Mouse (Mus musculus): ENCODE measurements around the gene Angpt4. TPM values are rescaled to one million over a fixed set of nuclear protein-coding genes. Genes with fewer than 3 reads are reported as not detected.

The Angpt4 gene
- polyA plus RNA-seq, 1 experiment from 2014 or later = 0.34 TPM

DNA sequence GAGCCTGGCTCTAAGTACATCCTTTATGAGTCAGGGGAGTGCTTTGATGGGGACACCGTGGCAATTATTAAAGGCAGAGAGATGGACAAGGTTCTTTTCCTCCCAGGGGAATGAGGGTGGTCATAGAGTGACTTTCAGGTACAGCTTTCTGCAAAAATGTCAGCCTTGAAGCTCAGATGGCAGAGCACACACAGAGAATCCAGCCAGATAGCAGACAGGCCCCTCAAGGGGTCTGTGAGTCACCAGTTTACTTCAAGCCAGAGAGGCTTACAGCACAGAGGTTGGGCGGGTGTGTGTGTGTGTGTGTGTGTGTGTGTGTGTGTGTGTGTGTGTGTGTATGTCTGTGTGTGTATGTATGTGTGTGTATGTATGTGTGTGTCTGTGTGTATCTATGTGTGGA is 4.0 kb upstream of the Angpt4 start:
- peaks cover 3% of the 10 kb centered on the region for H3K4me1 ChIP-seq (ENCODE audit: control insufficient read depth, insufficient read depth, low read length)
- no peak overlapping the region for H3K9ac ChIP-seq (ENCODE audit: low read length)
- H3K4me2 ChIP-seq (ENCODE audit: low read depth) = no peak overlapping the region
- WGBS = 90% methylated on average over 2 of the region's 2 CpGs
- ATAC-seq (ENCODE audit: insufficient read depth, low FRiP score, low TSS enrichment) (no peak), DNase-seq (ENCODE audit: low spot score) (no peak)
- no peak overlapping the region for H3K27ac ChIP-seq (ENCODE audit: low read depth, low read length)
- H3K4me3 ChIP-seq (ENCODE audit: low read depth, low read length) = no peak overlapping the region
- no peaks in the 10 kb centered on the region for H3K27me3 ChIP-seq (ENCODE audit: control insufficient read depth, insufficient read depth, low read length)
- no peaks in the 10 kb centered on the region for H3K36me3 ChIP-seq (ENCODE audit: control insufficient read depth, insufficient read depth, low read length)
- no peaks in the 10 kb centered on the region for H3K9me3 ChIP-seq (ENCODE audit: control insufficient read depth, low read length)

DNA sequence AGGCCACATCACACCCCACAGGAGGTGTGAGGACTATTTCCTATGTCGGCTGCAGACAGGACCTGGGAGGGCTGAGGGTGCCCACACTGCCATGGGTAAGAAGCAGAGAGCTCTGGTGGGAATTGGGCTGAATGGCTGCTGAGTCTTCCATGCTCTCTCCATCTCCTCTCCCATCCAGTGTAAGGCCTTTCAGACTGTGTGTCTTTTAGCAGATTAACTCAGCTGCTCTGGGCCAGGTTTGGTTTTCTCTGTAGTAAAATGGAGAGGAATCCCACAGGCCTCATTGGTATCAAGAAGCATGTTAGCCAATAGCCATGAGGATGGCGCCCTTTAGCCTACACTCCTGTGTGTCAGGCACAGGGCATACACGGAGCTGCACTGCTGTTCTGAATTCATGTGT is 1.6 kb upstream of the Angpt4 start:
- no peak overlapping the region for H3K4me3 ChIP-seq (ENCODE audit: low read depth, low read length)
- no peak for DNase-seq (ENCODE audit: low spot score)
- WGBS = 69% methylated on average over 3 of the region's 3 CpGs

DNA sequence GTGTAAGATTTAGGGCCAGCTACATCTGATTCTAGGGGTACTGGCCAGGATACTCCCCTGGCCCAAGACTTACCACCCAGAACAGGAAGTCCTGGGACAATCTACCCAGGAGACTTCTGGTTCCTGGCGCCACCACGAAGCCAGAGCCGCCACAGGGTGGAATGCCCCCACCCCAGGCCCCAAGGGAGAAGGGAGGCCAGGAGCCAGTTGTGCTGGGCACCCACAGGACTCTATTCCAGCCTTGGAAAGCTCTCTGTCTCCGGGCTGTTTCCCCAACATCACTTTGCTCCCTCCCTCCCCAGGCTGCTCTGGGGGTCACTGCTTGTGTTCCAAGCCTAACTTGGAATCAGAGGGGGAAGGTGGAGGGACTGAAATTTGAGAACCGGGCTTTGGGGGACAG is 512 bp upstream of the Angpt4 start:
- no peak overlapping the region for H3K27ac ChIP-seq (ENCODE audit: low read depth, low read length)
- 58% methylated on average over 5 of the region's 5 CpGs for WGBS
- peaks cover 3% of the 10 kb centered on the region for H3K4me1 ChIP-seq (ENCODE audit: control insufficient read depth, insufficient read depth, low read length)
- H3K9ac ChIP-seq (ENCODE audit: low read length) = no peak overlapping the region
- no peaks in the 10 kb centered on the region for H3K36me3 ChIP-seq (ENCODE audit: control insufficient read depth, insufficient read depth, low read length)
- H3K4me3 ChIP-seq (ENCODE audit: low read depth, low read length) = no peak overlapping the region
- no peaks in the 10 kb centered on the region for H3K9me3 ChIP-seq (ENCODE audit: control insufficient read depth, low read length)
- no peak overlapping the region for H3K4me2 ChIP-seq (ENCODE audit: low read depth)
- H3K27me3 ChIP-seq (ENCODE audit: control insufficient read depth, insufficient read depth, low read length) = no peaks in the 10 kb centered on the region
- ATAC-seq (ENCODE audit: insufficient read depth, low FRiP score, low TSS enrichment) (no peak), DNase-seq (ENCODE audit: low spot score) (no peak)

More for the DNA sequence above, 1.6 kb upstream of the Angpt4 start:
- H3K27me3 ChIP-seq (ENCODE audit: control insufficient read depth, insufficient read depth, low read length) = no peaks in the 10 kb centered on the region
- no peak for ATAC-seq (ENCODE audit: insufficient read depth, low FRiP score, low TSS enrichment)
- no peaks in the 10 kb centered on the region for H3K9me3 ChIP-seq (ENCODE audit: control insufficient read depth, low read length)
- H3K4me2 ChIP-seq (ENCODE audit: low read depth) = no peak overlapping the region
- H3K27ac ChIP-seq (ENCODE audit: low read depth, low read length) = no peak overlapping the region
- H3K4me1 ChIP-seq (ENCODE audit: control insufficient read depth, insufficient read depth, low read length) = peaks cover 3% of the 10 kb centered on the region
- no peaks in the 10 kb centered on the region for H3K36me3 ChIP-seq (ENCODE audit: control insufficient read depth, insufficient read depth, low read length)
- H3K9ac ChIP-seq (ENCODE audit: low read length) = no peak overlapping the region

DNA sequence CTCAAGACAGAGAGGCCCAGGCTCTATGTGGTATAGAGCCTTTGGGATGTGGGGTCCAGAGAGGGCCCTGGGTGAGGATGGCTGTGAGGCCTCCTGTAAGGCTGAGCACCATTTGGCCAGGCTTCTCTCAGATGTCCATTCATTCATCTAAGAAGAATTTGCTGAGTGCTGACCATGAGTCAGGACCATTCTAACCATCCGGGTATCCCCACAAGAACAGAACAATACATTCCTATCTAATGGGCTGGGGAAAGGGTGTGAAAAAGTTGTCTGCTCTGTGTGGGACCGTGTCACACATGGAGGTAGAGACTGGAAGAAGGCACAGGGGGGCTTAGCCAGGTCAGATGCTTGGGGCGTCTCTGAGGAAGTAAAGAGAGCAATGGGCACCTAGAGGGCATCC is 741 bp downstream of the Angpt4 start:
- no peak overlapping the region for H3K27ac ChIP-seq (ENCODE audit: low read depth, low read length)
- H3K9me3 ChIP-seq (ENCODE audit: control insufficient read depth, low read length) = no peaks in the 10 kb centered on the region
- no peak overlapping the region for H3K4me2 ChIP-seq (ENCODE audit: low read depth)
- no peaks in the 10 kb centered on the region for H3K36me3 ChIP-seq (ENCODE audit: control insufficient read depth, insufficient read depth, low read length)
- H3K27me3 ChIP-seq (ENCODE audit: control insufficient read depth, insufficient read depth, low read length) = no peaks in the 10 kb centered on the region
- no peak overlapping the region for H3K9ac ChIP-seq (ENCODE audit: low read length)
- H3K4me1 ChIP-seq (ENCODE audit: control insufficient read depth, insufficient read depth, low read length) = peaks cover 5% of the 10 kb centered on the region
- ATAC-seq (ENCODE audit: insufficient read depth, low FRiP score, low TSS enrichment) (no peak), DNase-seq (ENCODE audit: low spot score) (no peak)
- no peak overlapping the region for H3K4me3 ChIP-seq (ENCODE audit: low read depth, low read length)
- 70% methylated on average over 3 of the region's 3 CpGs for WGBS

DNA sequence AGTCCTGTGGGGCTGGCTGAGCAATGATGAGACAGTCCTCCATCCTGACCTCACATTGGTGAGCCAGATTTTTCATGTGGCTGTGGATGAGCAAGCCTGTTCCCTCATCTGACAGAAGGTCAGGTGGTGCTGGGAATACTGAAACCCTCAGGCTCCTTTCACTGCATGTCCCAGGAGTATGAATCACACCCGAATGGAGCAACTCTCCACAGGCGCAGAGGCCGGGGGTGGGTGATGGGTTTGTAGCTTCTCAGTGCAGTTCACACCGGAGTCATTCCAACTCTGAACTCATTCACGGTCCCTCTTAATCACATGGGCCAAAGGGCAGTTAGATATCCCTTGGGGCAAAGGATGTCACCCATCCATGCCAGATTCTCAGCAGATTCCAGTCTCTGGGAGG is 3.1 kb downstream of the Angpt4 start:
- WGBS = 79% methylated on average over 5 of the region's 5 CpGs
- no peak overlapping the region for H3K27ac ChIP-seq (ENCODE audit: low read depth, low read length)
- H3K4me2 ChIP-seq (ENCODE audit: low read depth) = no peak overlapping the region
- no peaks in the 10 kb centered on the region for H3K27me3 ChIP-seq (ENCODE audit: control insufficient read depth, insufficient read depth, low read length)
- no peaks in the 10 kb centered on the region for H3K9me3 ChIP-seq (ENCODE audit: control insufficient read depth, low read length)
- ATAC-seq (ENCODE audit: insufficient read depth, low FRiP score, low TSS enrichment) (no peak), DNase-seq (ENCODE audit: low spot score) (no peak)
- no peak overlapping the region for H3K9ac ChIP-seq (ENCODE audit: low read length)
- peaks cover 5% of the 10 kb centered on the region for H3K4me1 ChIP-seq (ENCODE audit: control insufficient read depth, insufficient read depth, low read length)
- H3K4me3 ChIP-seq (ENCODE audit: low read depth, low read length) = no peak overlapping the region
- no peaks in the 10 kb centered on the region for H3K36me3 ChIP-seq (ENCODE audit: control insufficient read depth, insufficient read depth, low read length)

DNA sequence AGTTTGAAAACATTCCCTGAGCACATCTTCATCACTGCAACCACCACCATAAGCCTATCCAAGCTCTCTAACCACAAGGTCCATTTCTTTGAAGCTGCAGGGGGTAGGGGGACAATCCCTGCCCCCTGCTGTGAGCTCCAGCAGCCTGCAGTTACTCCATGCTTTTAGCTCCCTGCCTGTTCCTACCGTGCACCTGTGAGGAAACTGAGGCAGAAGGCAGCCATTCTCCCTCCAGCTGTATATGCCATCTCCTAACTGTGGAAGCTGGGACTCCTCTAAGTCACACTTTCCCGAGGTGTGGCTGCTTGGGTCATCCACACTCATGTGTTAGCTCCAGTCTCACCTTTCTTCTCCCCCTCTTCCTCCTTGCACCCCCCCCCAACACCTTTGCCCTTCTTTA is 4.1 kb downstream of the Angpt4 start:
- Histone ChIP-seq H3K9me3 (ENCODE audit: control insufficient read depth, low read length) (no peaks in the 10 kb centered on the region), H3K9ac (ENCODE audit: low read length) (no peak overlapping the region), H3K4me3 (ENCODE audit: low read depth, low read length) (no peak overlapping the region), H3K4me1 (ENCODE audit: control insufficient read depth, insufficient read depth, low read length) (peaks cover 5% of the 10 kb centered on the region), H3K36me3 (ENCODE audit: control insufficient read depth, insufficient read depth, low read length) (no peaks in the 10 kb centered on the region), H3K27me3 (ENCODE audit: control insufficient read depth, insufficient read depth, low read length) (no peaks in the 10 kb centered on the region), H3K4me2 (ENCODE audit: low read depth) (no peak overlapping the region), H3K27ac (ENCODE audit: low read depth, low read length) (no peak overlapping the region)
- no peak for DNase-seq (ENCODE audit: low spot score)
- 13% methylated on average over 2 of the region's 2 CpGs for WGBS
- no peak for ATAC-seq (ENCODE audit: insufficient read depth, low FRiP score, low TSS enrichment)

DNA sequence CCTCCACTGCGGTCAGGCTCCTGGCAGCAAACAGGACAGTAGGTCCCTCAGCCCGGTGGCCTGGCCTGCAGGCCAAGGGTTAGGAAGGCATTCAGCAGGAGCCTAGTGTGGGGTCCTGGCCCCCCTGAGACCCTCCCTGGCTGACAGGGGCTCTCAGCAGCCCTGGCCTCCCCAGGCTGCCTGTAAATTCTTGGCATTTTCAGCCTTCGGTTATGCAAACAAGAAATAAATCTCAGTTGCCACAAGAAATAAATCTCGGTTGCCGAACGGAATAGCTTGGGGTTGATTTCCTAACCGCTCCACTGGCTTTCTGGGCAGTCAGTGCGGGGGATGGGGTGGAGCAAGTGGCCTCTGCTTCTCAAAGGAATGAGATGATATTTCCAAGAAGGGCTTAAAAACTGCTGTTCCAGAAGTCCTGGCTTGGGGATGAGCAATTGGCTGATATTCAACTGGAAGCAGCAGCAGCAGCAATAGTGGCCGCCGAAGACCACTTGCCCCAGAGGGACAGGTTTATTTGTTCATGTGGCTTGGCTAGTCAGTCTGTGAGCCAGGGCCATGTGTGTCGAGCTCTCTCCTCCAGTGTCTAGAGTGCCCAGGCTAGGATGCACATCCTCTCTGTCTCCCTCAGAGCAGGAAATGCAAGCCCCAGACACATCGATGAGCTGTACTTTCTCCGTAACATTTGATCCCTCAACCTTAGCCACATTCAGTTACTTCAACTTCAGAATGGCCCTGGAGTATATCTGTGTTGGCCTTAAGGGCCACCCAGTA is 5.2 kb downstream of the Angpt4 start:
- DNase-seq (ENCODE audit: low spot score) = no peak
- Histone ChIP-seq H3K9me3 (ENCODE audit: control insufficient read depth, low read length) (no peaks in the 10 kb centered on the region), H3K36me3 (ENCODE audit: control insufficient read depth, insufficient read depth, low read length) (no peaks in the 10 kb centered on the region), H3K27ac (ENCODE audit: low read depth, low read length) (no peak overlapping the region), H3K4me2 (ENCODE audit: low read depth) (no peak overlapping the region), H3K27me3 (ENCODE audit: control insufficient read depth, insufficient read depth, low read length) (no peaks in the 10 kb centered on the region), H3K4me3 (ENCODE audit: low read depth, low read length) (no peak overlapping the region), H3K9ac (ENCODE audit: low read length) (no peak overlapping the region), H3K4me1 (ENCODE audit: control insufficient read depth, insufficient read depth, low read length) (peaks cover 3% of the 10 kb centered on the region)
- WGBS = 49% methylated on average over 13 of the region's 13 CpGs
- ATAC-seq (ENCODE audit: insufficient read depth, low FRiP score, low TSS enrichment) = no peak

DNA sequence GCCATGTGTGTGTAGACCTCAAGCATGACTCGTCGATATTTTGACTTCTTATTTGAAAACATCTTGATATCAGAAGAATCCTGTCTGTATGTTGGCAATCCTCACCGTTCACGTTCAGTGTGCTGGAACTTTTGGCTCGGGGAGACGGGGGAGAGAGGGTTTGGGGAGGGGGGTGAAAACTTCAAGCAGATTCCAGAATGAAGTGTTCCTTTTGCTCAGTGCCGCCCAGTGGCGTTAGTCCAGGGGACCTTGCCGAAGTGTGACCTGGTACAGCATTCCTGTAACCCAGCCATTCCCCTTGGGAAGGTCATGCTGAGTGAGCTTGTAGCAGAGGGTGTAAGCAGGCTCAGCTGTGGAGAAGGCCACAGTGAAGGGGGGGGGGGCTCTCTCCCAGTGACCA is 8.1 kb downstream of the Angpt4 start:
- ATAC-seq (ENCODE audit: insufficient read depth, low FRiP score, low TSS enrichment) (no peak), DNase-seq (ENCODE audit: low spot score) (no peak)
- Histone ChIP-seq H3K9ac (ENCODE audit: low read length) (no peak overlapping the region), H3K4me1 (ENCODE audit: control insufficient read depth, insufficient read depth, low read length) (peaks cover 3% of the 10 kb centered on the region; the same call in 1 of the 2 replicates), H3K4me3 (ENCODE audit: low read depth, low read length) (no peak overlapping the region), H3K9me3 (ENCODE audit: control insufficient read depth, low read length) (no peaks in the 10 kb centered on the region), H3K36me3 (ENCODE audit: control insufficient read depth, insufficient read depth, low read length) (no peaks in the 10 kb centered on the region), H3K27ac (ENCODE audit: low read depth, low read length) (no peak overlapping the region), H3K4me2 (ENCODE audit: low read depth) (no peak overlapping the region), H3K27me3 (ENCODE audit: control insufficient read depth, insufficient read depth, low read length) (no peaks in the 10 kb centered on the region)
- WGBS = 72% methylated on average over 9 of the region's 9 CpGs

DNA sequence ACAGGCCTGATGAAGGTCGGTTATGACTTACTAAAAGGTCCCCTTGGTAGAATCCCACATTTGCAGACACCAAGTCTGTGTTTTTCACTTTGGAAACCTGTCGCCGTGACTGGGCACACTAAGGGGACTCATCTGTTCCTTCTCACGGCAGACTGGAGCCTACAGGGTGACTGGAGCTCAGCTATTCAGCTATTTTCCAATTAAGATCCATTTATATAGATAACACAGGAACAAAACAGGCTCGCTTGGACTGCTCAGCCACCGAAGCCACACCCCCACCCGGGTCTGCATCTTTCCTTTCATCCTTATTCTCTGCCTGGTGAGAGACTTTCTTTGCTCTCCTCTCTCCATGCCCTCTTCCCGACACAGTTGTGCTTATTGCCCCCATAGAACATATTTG is 10.1 kb downstream of the Angpt4 start:
- Histone ChIP-seq H3K4me3 (ENCODE audit: low read depth, low read length) (no peak overlapping the region), H3K4me1 (ENCODE audit: control insufficient read depth, insufficient read depth, low read length) (no peaks in the 10 kb centered on the region), H3K27me3 (ENCODE audit: control insufficient read depth, insufficient read depth, low read length) (no peaks in the 10 kb centered on the region), H3K27ac (ENCODE audit: low read depth, low read length) (no peak overlapping the region), H3K36me3 (ENCODE audit: control insufficient read depth, insufficient read depth, low read length) (no peaks in the 10 kb centered on the region), H3K9me3 (ENCODE audit: control insufficient read depth, low read length) (no peaks in the 10 kb centered on the region), H3K4me2 (ENCODE audit: low read depth) (no peak overlapping the region), H3K9ac (ENCODE audit: low read length) (no peak overlapping the region)
- ATAC-seq (ENCODE audit: insufficient read depth, low FRiP score, low TSS enrichment) = no peak
- DNase-seq (ENCODE audit: low spot score) = no peak
- WGBS = 76% methylated on average over 8 of the region's 8 CpGs
